Mouse (Mus musculus): ENCODE data around the gene Dgkh.
"Not testable (repeated sequence)": the region's sequence is repeated elsewhere in the genome, so short reads cannot be mapped to it uniquely, and the experiment has no call there.

Gene Dgkh

GRCm38 (mm10) chr14:78723655-78724054, 8.9 kb downstream of the Dgkh start:
- not testable (repeated sequence) for DNase-seq (ENCODE audit: low spot score in 2 of 2)

- DNase-seq (ENCODE audit: low spot score in 2 of 2): no peak
Measured at GRCm38 (mm10) chr14:78722031-78722430, 10.5 kb downstream of the Dgkh start.

GRCm38 (mm10) chr14:78716035-78716434, 16.5 kb downstream of the Dgkh start:
- DNase-seq (ENCODE audit: low spot score in 2 of 2): no peak

- no peak for DNase-seq (ENCODE audit: low spot score in 2 of 2)
Measured at GRCm38 (mm10) chr14:78712565-78713148, 19.9 kb downstream of the Dgkh start.

- no peak for DNase-seq (ENCODE audit: low spot score in 2 of 2)
Measured at GRCm38 (mm10) chr14:78710647-78711046, 21.9 kb downstream of the Dgkh start.

GRCm38 (mm10) chr14:78705616-78706015, 27.0 kb downstream of the Dgkh start:
- no peak for DNase-seq (ENCODE audit: low spot score in 2 of 2)

GRCm38 (mm10) chr14:78703989-78704388, 28.6 kb downstream of the Dgkh start:
- DNase-seq (ENCODE audit: low spot score in 2 of 2): no peak

- no peak for DNase-seq (ENCODE audit: low spot score in 2 of 2)
Measured at GRCm38 (mm10) chr14:78703361-78703760, 29.2 kb downstream of the Dgkh start.

- no peak for DNase-seq (ENCODE audit: low spot score in 2 of 2)
Measured at GRCm38 (mm10) chr14:78702048-78702447, 30.5 kb downstream of the Dgkh start.

- DNase-seq (ENCODE audit: low spot score in 2 of 2): no peak
Measured at GRCm38 (mm10) chr14:78701501-78701900, 31.1 kb downstream of the Dgkh start.

- no peak for DNase-seq (ENCODE audit: low spot score in 2 of 2)
Measured at GRCm38 (mm10) chr14:78701087-78701486, 31.5 kb downstream of the Dgkh start.

GRCm38 (mm10) chr14:78699634-78700033, 32.9 kb downstream of the Dgkh start:
- DNase-seq (ENCODE audit: low spot score in 2 of 2): no peak

- no peak for DNase-seq (ENCODE audit: low spot score in 2 of 2)
Measured at GRCm38 (mm10) chr14:78699196-78699595, 33.4 kb downstream of the Dgkh start.

GRCm38 (mm10) chr14:78694121-78694520, 38.5 kb downstream of the Dgkh start:
- DNase-seq (ENCODE audit: low spot score in 2 of 2): no peak

GRCm38 (mm10) chr14:78692602-78693001, 40.0 kb downstream of the Dgkh start:
- DNase-seq (ENCODE audit: low spot score in 2 of 2): no peak

GRCm38 (mm10) chr14:78691926-78692487, 40.6 kb downstream of the Dgkh start:
- DNase-seq (ENCODE audit: low spot score in 2 of 2): peak in 1 of 2 experiments; percentile 9

GRCm38 (mm10) chr14:78690883-78691282, 41.7 kb downstream of the Dgkh start:
- no peak for DNase-seq (ENCODE audit: low spot score in 2 of 2)

- DNase-seq (ENCODE audit: low spot score in 2 of 2): no peak
Measured at GRCm38 (mm10) chr14:78690387-78690786, 42.2 kb downstream of the Dgkh start.

- no peak for DNase-seq (ENCODE audit: low spot score in 2 of 2)
Measured at GRCm38 (mm10) chr14:78689950-78690349, 42.6 kb downstream of the Dgkh start.

- DNase-seq (ENCODE audit: low spot score in 2 of 2): no peak
Measured at GRCm38 (mm10) chr14:78687716-78688115, 44.9 kb downstream of the Dgkh start.

- DNase-seq (ENCODE audit: low spot score in 2 of 2): no peak
Measured at GRCm38 (mm10) chr14:78686701-78687100, 45.9 kb downstream of the Dgkh start.

- DNase-seq (ENCODE audit: low spot score in 2 of 2): no peak
Measured at GRCm38 (mm10) chr14:78684171-78684570, 48.4 kb downstream of the Dgkh start.

GRCm38 (mm10) chr14:78678981-78679380, 53.6 kb downstream of the Dgkh start:
- DNase-seq (ENCODE audit: low spot score in 2 of 2): peak in 1 of 2 experiments; percentile 9
